Mouse (Mus musculus) frontal cortex, postnatal 36 days (tissue): Measurements from ENCODE around the gene Slc35f1.
A peak's percentile ranks its signal among the peaks of the same experiment; 100 is the strongest.

Source experiments
- DNase-seq, 2 experiments: peaks; one replicate each; pipeline ENCODE4 v3.0.0; 2022; ENCODE audit warnings: low spot score in 2 of 2

Gene Slc35f1

GRCm38 (mm10) chr10:53096446-53096845, 406.1 kb downstream of the Slc35f1 start:
- DNase-seq = no peak

GRCm38 (mm10) chr10:53100881-53101280, 410.5 kb downstream of the Slc35f1 start:
- no peak for DNase-seq

- DNase-seq = no peak
Measured at GRCm38 (mm10) chr10:53101412-53101811, 411.1 kb downstream of the Slc35f1 start.

GRCm38 (mm10) chr10:53102423-53102822, 412.1 kb downstream of the Slc35f1 start:
- DNase-seq = no peak

- DNase-seq = peak; percentile 33 to 64
Measured at GRCm38 (mm10) chr10:53115028-53115427, 424.7 kb downstream of the Slc35f1 start.

- DNase-seq = no peak
Measured at GRCm38 (mm10) chr10:53115673-53116398, 425.5 kb downstream of the Slc35f1 start.

GRCm38 (mm10) chr10:53120608-53121007, 430.3 kb downstream of the Slc35f1 start:
- DNase-seq = peak in 1 of 2 experiments; percentile 29

GRCm38 (mm10) chr10:53124365-53124764, 434.0 kb downstream of the Slc35f1 start:
- DNase-seq = peak in 1 of 2 experiments; percentile 46

GRCm38 (mm10) chr10:53132707-53133106, 442.4 kb downstream of the Slc35f1 start:
- peak in 1 of 2 experiments; percentile 44 for DNase-seq

GRCm38 (mm10) chr10:53150321-53150720, 460.0 kb downstream of the Slc35f1 start:
- no peak for DNase-seq

GRCm38 (mm10) chr10:53150916-53151315, 460.6 kb downstream of the Slc35f1 start:
- no peak for DNase-seq

GRCm38 (mm10) chr10:53156374-53156773, 466.0 kb downstream of the Slc35f1 start:
- DNase-seq = no peak

GRCm38 (mm10) chr10:53157740-53158139, 467.4 kb downstream of the Slc35f1 start:
- DNase-seq = no peak
